Mouse (Mus musculus) E14TG2a.4 (cell line): ENCODE measurements around the gene Ccdc155.

Experiments used
- CTCF ChIP-seq: conservative IDR thresholded peaks from 2 replicates; pipeline ENCODE4 v1.5.1; 2014; ENCODE audit warnings: low read length
- NANOG ChIP-seq: IDR thresholded peaks from 2 replicates; pipeline ENCODE4 v1.6.1; 2014; ENCODE audit warnings: borderline replicate concordance, low read length, mixed read lengths

DNA sequence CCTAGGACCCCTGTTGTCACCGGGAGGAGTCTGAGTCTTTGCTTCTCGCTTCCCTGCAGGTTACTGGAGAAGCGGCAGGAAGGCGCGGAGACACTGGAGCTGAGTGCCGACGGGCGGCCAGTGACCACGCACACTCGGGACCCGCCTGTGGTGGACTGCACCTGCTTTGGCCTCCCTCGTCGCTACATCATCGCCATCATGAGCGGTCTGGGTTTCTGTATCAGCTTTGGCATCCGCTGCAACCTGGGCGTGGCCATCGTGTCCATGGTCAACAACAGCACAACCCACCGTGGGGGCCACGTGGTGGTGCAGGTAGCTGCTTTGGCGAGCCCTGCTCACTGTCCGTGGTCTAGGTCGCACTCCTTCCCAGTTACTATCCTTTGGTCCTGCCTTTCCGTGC lies 36.0 kb downstream of the Ccdc155 start:
- TF ChIP-seq CTCF (no peak), NANOG (no peak)
